Mouse (Mus musculus) heart, postnatal 0 days (tissue): ENCODE measurements around the gene Klk9.

Experiments
- CTCF ChIP-seq: IDR thresholded peaks from 2 replicates; pipeline ENCODE4 v1.5.1; 2016; ENCODE audit warnings: antibody characterized with exemption, control low read depth, low read depth
- EP300 ChIP-seq: IDR thresholded peaks from 2 replicates; pipeline ENCODE4 v1.6.1; 2016; ENCODE audit warnings: antibody characterized with exemption, low read depth

GRCm38 (mm10) chr7:43768597-43768996, 23.1 kb upstream of the Klk9 start, which contains the start of gene Klk12:
- TF ChIP-seq CTCF (no peak), EP300 (no peak)
